Mouse (Mus musculus): Measurements from ENCODE around the gene Psph. TPM values are rescaled to one million over a fixed set of nuclear protein-coding genes. Genes with fewer than 3 reads are reported as not detected.

Psph gene
- total and polyA plus RNA-seq, 3 experiments, result 128 to 252 (median 232) TPM

DNA sequence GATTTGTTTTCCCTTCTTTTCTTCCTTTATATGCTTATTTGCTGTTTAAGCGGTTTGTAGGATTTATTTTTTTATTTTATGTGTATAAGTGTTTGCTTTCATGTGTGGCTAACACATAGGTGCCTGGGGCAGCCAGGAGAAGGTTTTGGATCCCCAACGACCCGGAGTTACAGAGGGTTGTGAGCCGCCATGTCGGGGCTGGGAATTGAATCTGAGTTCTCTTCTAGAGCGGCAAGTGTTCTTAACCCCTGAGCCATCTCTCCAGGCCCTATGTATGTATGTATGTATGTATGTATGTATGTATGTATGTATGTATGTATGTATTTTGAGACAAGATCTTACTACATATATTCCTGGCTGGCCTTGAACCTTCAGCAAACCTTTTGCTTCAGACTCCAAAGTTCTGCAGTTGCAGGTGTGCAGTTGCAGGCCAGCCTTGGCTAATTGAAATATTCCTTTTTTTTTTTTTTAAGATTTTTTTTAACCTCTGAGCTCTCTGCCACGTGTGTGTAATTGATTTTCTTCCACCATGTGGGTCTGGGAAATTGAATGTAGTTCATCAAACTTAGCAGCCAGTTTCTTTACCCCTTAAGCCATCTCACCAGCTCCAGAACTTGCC, 61.4 kb downstream of the Psph start:
- DNase-seq (ENCODE audit: extremely low read depth), result peak; percentile 8
- H3K27me3 ChIP-seq (replicated peaks), result no peaks in the 10 kb centered on the region
- H3K27ac ChIP-seq (ENCODE audit: insufficient read depth, low read depth), result no peak overlapping the region
- dilution Hi-C loops (cut with MboI; ENCODE audit: extremely low pct_ligation_motif_present, extremely low pct_unique_long_range_greater_than_20kb, low sequenced_read_pairs) (no loop called here), in situ Hi-C loops (cut with MboI; ENCODE audit: low pct_ligation_motif_present, low pct_unique_long_range_greater_than_20kb, low sequenced_read_pairs) (no loop called here)
- H3K79me2 ChIP-seq (replicated peaks; ENCODE audit: control insufficient read depth, extremely low read depth, insufficient read depth, poor library complexity, severe bottlenecking), result peaks cover 5% of the 10 kb centered on the region; the same call in 1 of the 2 replicates
- peak overlapping the region; percentile 55 to 76 (median 68) for H3K4me3 ChIP-seq (replicated peaks in 1 of 3; ENCODE audit: low read depth in 2 of 3, low read length in 2 of 3, poor library complexity in 1 of 3)
- peaks cover 4 to 18% of the 10 kb centered on the region in 2 experiments; a peak in 3 of 4 replicates for H3K4me1 ChIP-seq (ENCODE audit: control insufficient read depth in 1 of 2, insufficient read depth in 2 of 2)
- no peak for TF ChIP-seq CTCF (conservative IDR thresholded peaks at IDR 0.05 in 1 of 2, IDR thresholded peaks at IDR 0.05 in 1 of 2; ENCODE audit: low read depth in 2 of 2, low read length in 2 of 2)
- no peak for TF ChIP-seq KAT2A (IDR thresholded peaks at IDR 0.05; ENCODE audit: insufficient replicate concordance, low read length)
- no peak for TF ChIP-seq ZMIZ1 (IDR thresholded peaks at IDR 0.05; ENCODE audit: low read depth, low read length)
- TF ChIP-seq MAX (IDR thresholded peaks at IDR 0.05; ENCODE audit: low read length), result no peak
- no peaks in the 10 kb centered on the region for H3K9me3 ChIP-seq (replicated peaks; ENCODE audit: low read length)
- H3K9ac ChIP-seq (ENCODE audit: insufficient read depth, low read depth), result peak overlapping the region; percentile 69
- H3K36me3 ChIP-seq (replicated peaks in 1 of 2; ENCODE audit: control insufficient read depth in 1 of 2, insufficient read depth in 1 of 2, low read length in 1 of 2), result peaks cover 0 to 13% of the 10 kb centered on the region in 2 experiments
- H3K4me2 ChIP-seq (ENCODE audit: insufficient read depth, low read depth, poor library complexity, severe bottlenecking), result peak overlapping the region; percentile 33

DNA sequence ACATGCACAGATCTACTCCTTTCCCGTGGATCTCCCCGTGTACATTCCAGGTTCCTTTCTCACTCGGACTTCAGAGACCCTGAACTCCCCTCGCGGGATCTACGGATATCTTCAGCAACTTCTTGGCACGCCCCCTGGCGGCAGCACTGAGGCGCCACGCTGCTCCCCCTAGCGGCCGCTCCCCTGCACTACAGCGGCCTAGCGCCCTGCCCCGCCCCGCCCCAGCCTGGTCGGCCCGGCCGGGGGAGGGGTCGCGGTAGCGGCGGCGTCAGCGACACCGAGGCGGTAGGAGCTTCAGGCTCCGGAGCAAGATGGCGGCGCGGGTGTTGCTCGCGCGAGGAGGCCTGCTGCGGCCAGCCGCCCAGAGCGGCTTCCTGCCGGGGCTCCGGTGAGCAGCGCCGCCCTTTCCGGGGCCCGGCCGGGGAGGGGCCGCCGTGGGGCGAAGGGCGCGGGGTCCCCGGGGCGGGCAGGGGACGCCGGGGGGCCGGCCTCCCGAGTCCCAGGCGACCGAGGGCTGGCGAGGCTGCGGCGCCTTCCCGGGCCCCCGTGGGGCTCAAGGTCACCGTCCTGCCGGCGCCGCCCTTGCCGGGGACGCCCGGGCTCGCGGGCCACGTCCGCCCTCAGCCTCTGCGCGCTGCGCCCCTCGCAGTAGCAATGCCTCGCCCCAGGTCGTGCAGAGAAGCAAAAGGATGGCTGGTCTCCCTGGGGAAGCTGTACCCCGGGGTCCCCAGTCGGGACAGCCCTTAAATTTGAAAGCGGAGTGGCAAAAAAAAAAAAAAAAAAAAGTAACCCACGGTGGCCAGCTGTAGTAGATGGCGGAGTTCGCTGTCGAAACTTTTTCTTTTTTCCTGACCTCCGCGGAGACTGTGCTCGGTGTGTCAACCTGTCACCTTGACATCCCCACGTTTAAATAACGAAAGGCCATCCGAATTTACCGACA, 62.1 kb downstream of the Psph start, which contains the start of gene Nipsnap2:
Nipsnap2 (plus strand) TSS at position 230 of the 940 bp plus-strand sequence.
- in situ Hi-C loops (cut with MboI; ENCODE audit: low pct_ligation_motif_present, low pct_unique_long_range_greater_than_20kb, low sequenced_read_pairs) (no loop called here), dilution Hi-C loops (cut with MboI; ENCODE audit: extremely low pct_ligation_motif_present, extremely low pct_unique_long_range_greater_than_20kb, low sequenced_read_pairs) (no loop called here)
- TF ChIP-seq ZKSCAN1 (IDR thresholded peaks at IDR 0.05; ENCODE audit: borderline replicate concordance, low read depth, low read length), result no peak
- peak; percentile 100 for TF ChIP-seq UBTF (IDR thresholded peaks at IDR 0.05; ENCODE audit: low read depth, low read length)
- peak; percentile 72 for TF ChIP-seq SMC3 (IDR thresholded peaks at IDR 0.05; ENCODE audit: low read depth, low read length)
- TF ChIP-seq ELF1 (IDR thresholded peaks at IDR 0.05; ENCODE audit: low read depth, low read length), result peak; percentile 49
- peak; percentile 78 for TF ChIP-seq IRF4 (IDR thresholded peaks at IDR 0.05; ENCODE audit: low read depth, low read length)
- peak; percentile 72 for TF ChIP-seq HCFC1 (IDR thresholded peaks at IDR 0.05; ENCODE audit: low read depth, low read length)
- no peak for TF ChIP-seq ZC3H11A (IDR thresholded peaks at IDR 0.05; ENCODE audit: low read depth, low read length)
- peak; percentile 92 for TF ChIP-seq TCF12 (IDR thresholded peaks at IDR 0.05; ENCODE audit: low read depth, low read length)
- TF ChIP-seq JUND (conservative IDR thresholded peaks at IDR 0.05; ENCODE audit: low read depth, low read length), result no peak
- TF ChIP-seq JUN (IDR thresholded peaks at IDR 0.05; ENCODE audit: insufficient read depth, low read depth, low read length), result no peak
- TF ChIP-seq EP300 (IDR thresholded peaks at IDR 0.05; ENCODE audit: low read length), result no peak
- peak; percentile 69 for TF ChIP-seq MAZ (IDR thresholded peaks at IDR 0.05; ENCODE audit: low read depth, low read length)
- no peak for TF ChIP-seq CHD1 (IDR thresholded peaks at IDR 0.05; ENCODE audit: low read depth, low read length)
- no peak for TF ChIP-seq USF1 (IDR thresholded peaks at IDR 0.05; ENCODE audit: low read depth, low read length)
- TF ChIP-seq ETS1 (conservative IDR thresholded peaks at IDR 0.05; ENCODE audit: low read depth, low read length), result no peak
- TF ChIP-seq TBP (conservative IDR thresholded peaks at IDR 0.05; ENCODE audit: low read depth, low read length), result peak; percentile 53; the same call in 1 of the 2 replicates
- no peak for TF ChIP-seq USF2 (conservative IDR thresholded peaks at IDR 0.05; ENCODE audit: low read depth, low read length)
- peak; percentile 43; the same call in 1 of the 2 replicates for TF ChIP-seq MXI1 (IDR thresholded peaks at IDR 0.05; ENCODE audit: low read depth, low read length)
- TF ChIP-seq MEF2A (IDR thresholded peaks at IDR 0.05; ENCODE audit: borderline replicate concordance, low read depth, low read length), result peak; percentile 83
- peak; percentile 79 for TF ChIP-seq POLR2A (IDR thresholded peaks at IDR 0.05; ENCODE audit: low read depth, low read length)
- peak; percentile 73 to 100 for TF ChIP-seq CTCF (conservative IDR thresholded peaks at IDR 0.05 in 1 of 2, IDR thresholded peaks at IDR 0.05 in 1 of 2; ENCODE audit: low read depth in 2 of 2, low read length in 2 of 2)
- peak; percentile 54 for TF ChIP-seq BHLHE40 (IDR thresholded peaks at IDR 0.05; ENCODE audit: low read depth, low read length)
- peak; percentile 63 for TF ChIP-seq NRF1 (IDR thresholded peaks at IDR 0.05; ENCODE audit: low read depth, low read length)
- TF ChIP-seq KAT2A (IDR thresholded peaks at IDR 0.05; ENCODE audit: insufficient replicate concordance, low read length), result peak; percentile 61; the same call in 1 of the 2 replicates
- peak; percentile 97 for TF ChIP-seq NELFE (IDR thresholded peaks at IDR 0.05; ENCODE audit: low read depth, low read length)
- TF ChIP-seq MAX (IDR thresholded peaks at IDR 0.05; ENCODE audit: low read length), result no peak
- no peak for TF ChIP-seq GABPA (IDR thresholded peaks at IDR 0.05; ENCODE audit: insufficient replicate concordance, low read depth, low read length)

More for the DNA sequence above, 62.1 kb downstream of the Psph start, which contains the start of gene Nipsnap2:
- no peaks in the 10 kb centered on the region for H3K9me3 ChIP-seq (replicated peaks; ENCODE audit: low read length)
- peak within 1 kb of the TSS; percentile 49 for H3K4me2 ChIP-seq (ENCODE audit: insufficient read depth, low read depth, poor library complexity, severe bottlenecking)
- peak; percentile 77 for DNase-seq (ENCODE audit: extremely low read depth)
- H3K36me3 ChIP-seq (replicated peaks in 1 of 2; ENCODE audit: control insufficient read depth in 1 of 2, insufficient read depth in 1 of 2, low read length in 1 of 2), result peaks cover 0 to 12% of the 10 kb centered on the region in 2 experiments
- H3K79me2 ChIP-seq (replicated peaks; ENCODE audit: control insufficient read depth, extremely low read depth, insufficient read depth, poor library complexity, severe bottlenecking), result peaks cover 5% of the 10 kb centered on the region; the same call in 1 of the 2 replicates
- peak within 1 kb of the TSS; percentile 69 for H3K9ac ChIP-seq (ENCODE audit: insufficient read depth, low read depth)
- no peaks in the 10 kb centered on the region for H3K27me3 ChIP-seq (replicated peaks)
- peak within 1 kb of the TSS; percentile 55 to 76 (median 68) for H3K4me3 ChIP-seq (replicated peaks in 1 of 3; ENCODE audit: low read depth in 2 of 3, low read length in 2 of 3, poor library complexity in 1 of 3)
- H3K4me1 ChIP-seq (ENCODE audit: control insufficient read depth in 1 of 2, insufficient read depth in 2 of 2), result peaks cover 4 to 18% of the 10 kb centered on the region in 2 experiments; a peak in 3 of 4 replicates
- peak within 1 kb of the TSS; percentile 21; the same call in 1 of the 2 replicates for H3K27ac ChIP-seq (ENCODE audit: insufficient read depth, low read depth)

Measured in CH12.LX (cell line).